Mouse (Mus musculus) ovary, postnatal 14 days (tissue): ENCODE data around the gene Gga2.

Source experiments
- DNase-seq: peaks from one replicate; pipeline ENCODE4 v3.0.0; 2022; ENCODE audit warnings: low spot score

Gga2 gene

GRCm38 (mm10) chr7:121936861-121937630 is 84.0 kb downstream of the Gga2 start:
- DNase-seq = no peak
